Mouse (Mus musculus) kidney, adult 9 months (tissue): ENCODE measurements around the gene Lrch2.
A peak's percentile ranks its signal among the peaks of the same experiment; 100 is the strongest.
"Not testable (repeated sequence)": the region's sequence is repeated elsewhere in the genome, so short reads cannot be mapped to it uniquely, and the experiment has no call there.

Experiments
- DNase-seq: peaks from one replicate; pipeline ENCODE4 v3.0.0; 2022

The Lrch2 gene

DNA sequence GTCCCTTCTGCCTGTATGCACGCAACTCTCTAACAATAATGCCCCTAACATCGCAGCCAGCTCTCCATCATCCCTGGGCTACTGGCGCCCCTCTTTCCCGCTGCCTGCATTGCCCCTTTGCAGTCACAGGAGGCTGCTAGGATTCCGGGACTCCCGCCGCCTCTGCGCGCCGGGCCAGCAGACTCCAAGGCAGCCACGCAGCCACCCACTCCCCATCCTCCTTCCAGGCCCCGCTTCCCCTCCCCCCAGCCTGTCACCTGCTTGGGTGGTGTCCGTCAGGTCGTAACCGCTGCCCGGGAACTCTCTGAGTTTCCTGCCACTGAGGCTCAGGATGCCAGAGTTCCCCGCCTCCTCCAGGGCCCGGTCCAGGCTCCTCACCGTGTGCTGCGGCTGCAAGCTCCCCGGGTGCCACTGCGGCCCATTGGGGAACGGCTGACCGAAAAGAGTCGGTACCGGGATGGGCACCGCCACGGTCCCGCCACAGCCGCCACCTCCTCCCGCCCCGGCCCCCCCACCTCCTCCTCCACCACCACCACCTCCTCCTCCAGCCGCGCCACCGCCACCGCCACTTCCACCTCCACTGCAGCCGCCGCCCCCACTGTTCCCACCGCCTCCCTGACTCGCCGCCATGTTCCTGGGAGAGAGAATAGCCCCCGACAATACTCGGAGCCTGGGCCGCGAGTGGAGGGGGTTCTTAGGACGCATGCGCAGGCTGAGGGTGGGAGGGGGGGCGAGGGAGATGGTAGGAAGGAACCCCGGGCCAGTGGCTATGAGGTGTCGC is at the start of gene Lrch2:
Gene Lrch2 (minus strand): TSS at position 661 of the 781 bp plus-strand sequence.
- no peak for DNase-seq

DNA sequence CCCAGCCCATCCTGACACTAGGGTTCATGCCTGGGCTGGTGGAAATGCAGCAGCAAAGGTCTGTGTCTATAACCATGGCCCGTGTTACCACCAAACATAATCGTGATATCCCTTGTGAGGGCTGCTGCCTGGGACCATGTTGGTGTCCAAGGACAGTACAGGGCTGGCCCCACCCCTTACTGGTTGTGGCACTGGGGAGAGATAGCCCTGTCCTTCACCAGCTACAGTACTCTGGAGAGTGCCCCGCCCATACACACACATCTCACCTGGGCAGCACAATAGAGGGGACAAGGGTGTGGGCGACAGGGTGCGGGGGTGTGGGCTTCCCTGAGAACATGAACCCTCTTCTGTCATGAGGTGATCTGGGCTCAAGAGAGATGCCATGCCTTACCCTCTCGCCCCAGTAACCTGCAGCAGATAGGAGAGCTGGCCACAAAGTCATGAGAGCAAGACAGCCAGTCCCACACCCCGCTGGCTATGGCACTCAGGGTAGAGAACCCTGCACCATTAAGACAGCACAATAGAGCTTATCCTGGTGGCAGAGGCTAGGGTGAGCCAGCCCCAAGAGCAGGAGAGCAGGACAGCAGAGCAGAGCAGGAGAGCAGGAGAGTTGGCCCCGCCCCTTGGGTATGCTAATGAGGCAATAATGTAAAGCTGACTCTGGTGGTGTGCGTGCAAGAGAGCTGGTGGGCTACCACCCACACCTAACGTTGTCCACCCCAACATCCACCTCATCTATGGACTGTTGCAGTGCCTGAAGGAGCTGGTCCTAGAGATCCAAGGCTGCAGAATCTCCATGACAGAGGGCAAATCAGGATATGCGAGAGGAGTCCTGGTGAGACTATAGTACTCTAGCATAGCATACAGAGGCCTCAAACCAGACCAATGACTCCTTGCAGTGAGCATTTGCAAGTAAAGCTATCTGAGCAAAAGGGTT is 12.7 kb downstream of the Lrch2 start:
- DNase-seq, result no peak

DNA sequence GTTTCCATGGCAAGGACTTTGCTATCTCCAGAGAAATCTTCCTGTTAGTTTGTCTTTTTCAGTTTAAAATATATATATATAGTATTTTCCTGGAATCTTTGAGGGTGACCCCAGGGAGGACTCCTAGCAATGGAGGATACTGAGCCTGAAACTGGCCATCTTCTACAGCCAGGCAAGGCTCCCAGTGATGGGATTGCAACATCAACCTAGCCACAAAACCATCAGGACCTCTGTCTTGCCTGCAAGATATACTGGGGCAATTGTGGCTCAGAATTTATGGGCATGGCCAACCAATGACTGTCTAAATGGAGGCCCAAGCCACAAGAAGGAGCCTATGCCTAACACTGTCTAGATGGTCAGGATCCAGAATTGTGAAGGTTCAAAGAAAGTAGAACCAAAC is 15.5 kb downstream of the Lrch2 start:
- no peak for DNase-seq

DNA sequence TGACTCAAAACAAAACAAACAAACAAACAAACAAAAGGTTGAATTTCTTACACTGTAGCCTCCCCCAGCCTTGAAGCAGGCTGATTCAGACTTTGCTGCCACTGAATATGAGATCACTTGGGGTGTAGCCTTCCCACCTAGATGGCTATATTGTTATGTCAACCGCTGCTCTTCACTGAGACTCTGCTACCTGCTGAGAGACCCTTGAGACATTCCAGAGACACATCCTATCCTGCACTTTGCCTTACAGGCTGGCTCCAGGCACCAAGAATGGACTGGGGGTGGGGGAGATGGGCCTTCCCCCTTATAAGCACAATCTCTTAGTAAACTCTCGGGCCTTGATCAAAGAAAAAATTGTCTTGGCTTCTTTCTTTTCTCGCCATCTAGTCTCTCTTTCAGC is 16.8 kb downstream of the Lrch2 start:
- DNase-seq, result not testable (repeated sequence)

DNA sequence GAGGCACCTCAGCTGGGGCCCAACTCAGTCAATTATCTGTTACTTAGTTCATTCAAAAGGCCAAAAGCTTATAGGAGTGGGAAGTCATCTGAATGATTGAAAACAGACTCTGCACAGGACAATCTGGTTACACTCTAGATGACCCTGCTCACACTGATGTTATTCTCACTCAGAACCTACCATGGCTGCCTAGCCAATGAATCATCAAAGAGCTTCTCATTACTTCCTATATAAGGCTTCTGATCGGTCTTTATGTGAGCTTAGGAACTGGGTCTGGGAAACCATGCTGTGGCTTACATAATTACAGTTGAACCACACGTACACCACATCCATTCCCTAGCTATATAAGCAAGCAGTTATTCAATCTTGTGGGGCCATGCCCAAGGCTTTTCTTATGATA is 18.3 kb downstream of the Lrch2 start:
- no peak for DNase-seq

DNA sequence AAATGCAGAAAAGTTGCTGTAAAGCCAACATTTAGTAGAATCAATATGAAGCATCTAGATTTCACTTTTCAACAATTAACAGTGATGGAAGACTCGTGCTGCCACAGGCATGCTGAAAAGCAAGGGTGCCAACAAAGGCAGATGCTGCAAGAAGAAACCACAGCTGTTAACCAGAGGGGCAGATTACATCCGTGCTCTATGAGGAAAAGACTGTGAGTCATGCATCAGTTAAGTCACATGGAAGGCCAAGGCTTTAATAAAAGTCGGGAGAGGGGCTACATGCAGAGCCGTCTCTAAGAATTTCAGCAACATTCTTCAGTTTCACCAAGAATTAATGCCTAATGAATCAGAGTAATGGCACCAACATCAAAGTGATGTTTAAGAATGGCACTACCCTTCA is 22.2 kb downstream of the Lrch2 start:
- DNase-seq, result no peak

DNA sequence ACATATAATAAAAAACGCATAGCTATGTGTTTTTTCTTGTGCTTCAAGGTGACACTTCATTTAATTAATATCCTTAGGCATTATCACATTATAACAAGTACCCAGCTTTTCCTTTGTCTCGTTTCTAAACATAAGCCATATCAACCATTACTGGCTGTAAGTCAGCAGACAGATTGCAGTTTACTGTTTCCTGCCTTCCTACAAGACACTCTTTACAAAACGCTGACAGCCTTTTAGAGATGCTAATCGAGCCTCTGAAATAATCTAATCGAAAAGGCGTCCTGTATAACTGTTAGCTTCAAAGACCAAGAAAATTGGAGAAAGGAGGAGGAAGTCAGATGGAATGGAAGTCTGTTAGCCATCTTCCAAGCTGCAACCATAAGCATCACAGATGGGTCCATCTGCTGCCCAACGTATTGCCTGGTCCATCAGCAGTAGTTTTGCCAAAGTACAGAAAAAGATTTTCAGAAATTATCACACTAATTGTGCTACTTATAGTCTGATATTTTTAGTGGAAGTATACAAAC is 26.2 kb downstream of the Lrch2 start:
- DNase-seq, result no peak

DNA sequence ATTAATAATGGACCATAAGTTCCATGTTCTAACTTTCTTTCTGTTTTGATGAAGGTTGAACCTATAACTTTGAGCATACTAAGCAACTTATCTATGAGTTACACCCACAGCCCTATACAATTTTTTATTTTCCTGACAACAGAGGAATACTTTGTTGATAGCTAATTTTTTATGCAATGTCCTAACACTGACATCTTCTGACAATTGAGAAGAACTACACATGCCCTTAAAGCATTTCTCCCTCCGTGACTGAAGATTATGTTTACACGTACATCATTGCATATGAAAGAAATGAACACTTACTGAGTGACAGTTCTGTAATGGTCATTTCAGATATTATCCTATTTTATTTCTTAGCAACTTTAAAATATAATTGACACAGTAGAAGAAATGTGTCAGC is 64.3 kb downstream of the Lrch2 start:
- peak; percentile 0 for DNase-seq

DNA sequence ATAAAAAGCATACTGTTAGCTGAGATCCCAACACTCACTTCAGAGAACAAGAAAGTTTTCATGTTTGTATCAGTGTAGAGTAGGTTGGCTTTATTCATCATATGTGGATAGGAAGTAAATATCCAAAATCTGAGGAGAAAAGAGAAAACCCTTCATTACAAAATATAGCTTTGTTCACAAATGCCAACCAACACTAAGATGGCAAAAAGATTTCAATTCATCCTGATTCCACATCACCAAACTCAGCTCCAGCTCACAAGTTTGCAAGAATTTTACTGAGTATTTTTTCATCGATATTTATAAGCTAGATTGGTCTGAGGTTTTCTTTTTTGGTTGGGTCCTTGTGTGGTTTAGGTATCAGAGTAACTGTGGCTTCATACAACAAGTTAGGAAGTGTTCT is 100.3 kb downstream of the Lrch2 start, which contains the start of gene Vmn1r239-ps:
Gene Vmn1r239-ps (minus strand): TSS at position 101 of the 400 bp plus-strand sequence.
- DNase-seq, result not testable (repeated sequence)

DNA sequence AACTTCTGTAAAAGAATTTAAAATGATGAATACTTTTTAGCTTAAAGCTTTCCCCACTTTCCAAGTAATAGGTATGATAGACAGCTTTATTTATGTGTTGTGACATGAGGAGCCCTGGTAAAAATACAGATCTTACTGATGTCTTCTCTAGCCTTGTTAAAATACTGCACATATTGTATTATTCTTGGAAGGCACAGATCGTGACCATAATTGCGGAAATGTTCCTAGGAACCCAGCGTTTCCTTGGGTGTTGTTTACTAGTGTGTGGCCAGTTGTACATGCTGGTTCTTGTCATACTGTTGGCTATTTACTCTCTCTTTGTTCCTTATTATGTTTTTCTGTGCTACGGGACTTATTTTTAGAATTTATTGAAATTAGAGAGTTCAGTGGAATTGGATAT is 110.5 kb downstream of the Lrch2 start:
- DNase-seq, result peak; percentile 1

DNA sequence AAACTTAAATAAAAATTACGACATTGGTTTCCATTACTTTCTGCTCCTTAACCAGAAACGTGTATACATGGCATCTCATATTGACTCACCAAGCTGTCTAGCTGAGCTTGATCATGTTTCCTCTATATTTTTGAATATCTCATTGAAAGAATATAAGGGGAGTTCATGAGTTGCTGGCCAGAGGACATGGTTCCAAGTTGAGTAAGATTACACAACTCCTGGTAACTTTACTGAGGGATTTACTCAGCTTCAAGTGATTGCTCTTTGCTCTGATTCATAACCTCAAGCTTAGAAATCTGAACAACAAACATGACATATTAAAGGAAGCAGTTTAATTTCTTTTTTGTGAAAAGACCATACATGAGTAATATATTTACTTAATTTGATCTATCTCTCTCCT is 118.5 kb downstream of the Lrch2 start:
- DNase-seq, result no peak

DNA sequence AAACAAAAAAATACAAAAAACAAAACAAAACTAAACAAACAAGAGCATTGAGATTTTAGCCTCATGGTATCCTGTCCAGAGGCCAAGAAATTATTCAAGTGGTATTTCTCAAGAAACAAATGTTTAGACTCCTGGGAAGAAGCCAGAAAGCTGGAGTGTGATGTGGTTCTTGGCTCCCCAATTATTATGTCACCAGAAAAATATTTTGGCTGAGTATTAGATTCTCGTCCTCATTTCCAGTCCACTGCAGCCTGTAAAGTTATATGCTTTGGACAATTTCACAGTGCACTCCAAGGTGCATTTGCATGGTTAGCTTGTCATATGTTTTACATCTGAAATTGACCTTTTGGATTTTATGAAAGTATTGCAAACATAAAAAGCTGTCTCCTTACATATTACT is 124.1 kb downstream of the Lrch2 start:
- DNase-seq, result peak; percentile 19

DNA sequence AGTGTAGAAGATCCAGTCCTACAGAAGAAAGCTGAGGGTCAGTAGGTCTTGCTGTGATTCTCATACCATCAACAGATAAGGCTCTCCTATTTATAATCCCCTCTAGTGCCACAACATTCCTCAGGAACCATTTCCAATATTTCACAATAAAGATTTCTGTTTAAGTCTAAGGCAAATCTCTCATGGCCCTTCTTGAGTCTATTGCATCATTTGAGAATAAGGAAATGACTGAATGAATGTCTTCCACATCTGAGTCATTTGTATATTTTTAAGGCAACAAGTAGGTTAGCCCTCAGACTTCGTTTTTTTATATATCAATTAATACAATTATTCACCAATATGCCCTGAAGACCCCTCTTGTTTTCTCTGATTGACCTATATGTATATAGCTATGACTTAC is 124.8 kb downstream of the Lrch2 start, which contains the start of gene Il13ra2:
Gene Il13ra2 (minus strand): TSS at position 64 of the 400 bp plus-strand sequence.
- no peak for DNase-seq
